Mouse (Mus musculus) frontal cortex, postnatal 36 days (tissue): Measurements from ENCODE around the gene Vmn2r103.

ENCODE experiments used
- DNase-seq, 2 experiments: peaks; one replicate each; pipeline ENCODE4 v3.0.0; 2022; ENCODE audit warnings: low spot score in 2 of 2

The Vmn2r103 gene

DNA sequence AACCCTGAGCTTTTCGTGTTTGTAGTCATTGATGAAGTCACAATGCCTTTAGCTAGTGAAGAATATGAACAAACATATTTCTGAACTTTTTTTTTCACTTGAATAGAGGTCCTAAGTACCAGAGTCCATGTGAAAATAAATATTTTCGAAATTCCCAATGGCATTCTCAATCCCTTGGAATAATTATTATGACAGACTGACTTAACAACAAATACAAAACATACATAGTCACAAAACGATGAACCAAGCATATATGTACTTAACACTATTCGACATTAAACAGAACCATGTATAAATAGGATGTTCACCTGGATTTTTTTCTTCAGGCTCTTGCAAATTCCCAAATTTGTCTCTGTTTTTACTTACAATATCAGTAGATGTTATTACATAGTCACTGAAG lies at the start of gene Vmn2r103:
TSS of gene Vmn2r103 (plus strand) at position 301 of the 400 bp plus-strand sequence.
- no peak for DNase-seq

DNA sequence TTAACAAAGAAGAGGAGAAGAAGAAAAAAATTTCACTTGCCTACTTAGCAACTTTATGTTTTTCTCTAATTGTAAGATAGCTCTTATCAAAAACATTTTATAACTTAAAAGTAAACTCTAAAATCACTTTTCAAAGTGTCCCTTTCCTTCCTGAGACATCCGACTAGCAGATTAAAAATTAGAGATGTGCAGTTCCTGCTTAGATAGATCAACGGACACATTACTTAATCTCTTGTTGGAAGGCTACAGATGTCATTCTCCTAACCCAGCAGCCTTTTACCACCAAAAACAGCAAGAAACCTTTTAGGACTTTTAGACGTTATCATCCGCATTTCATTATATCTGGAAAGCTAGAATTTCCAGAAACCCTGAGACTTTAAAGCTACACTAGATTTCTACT lies 5.8 kb downstream of the Vmn2r103 start:
- no peak for DNase-seq

DNA sequence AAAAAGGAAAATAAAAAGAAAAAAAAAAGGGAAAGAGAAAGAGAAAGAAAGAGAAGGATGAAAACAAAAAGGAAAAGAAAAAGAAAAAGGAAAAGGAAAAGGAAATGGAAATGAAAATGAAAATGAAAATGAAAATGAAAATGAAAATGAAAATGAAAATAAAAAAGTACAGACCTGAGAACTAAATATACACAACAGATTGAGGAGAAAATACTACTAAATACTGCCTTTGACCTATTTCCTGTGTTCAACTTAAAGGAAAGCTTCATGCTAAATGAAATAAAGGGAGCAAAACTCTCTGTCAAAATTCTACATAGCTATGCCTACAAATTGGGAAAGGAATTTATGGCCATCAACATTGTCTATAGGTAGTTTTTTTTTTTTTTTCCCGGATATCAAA lies 16.1 kb downstream of the Vmn2r103 start:
- no peak for DNase-seq
